8 mouse cellular contexts compared by ENCODE assay signal in the genomic region with DNA sequence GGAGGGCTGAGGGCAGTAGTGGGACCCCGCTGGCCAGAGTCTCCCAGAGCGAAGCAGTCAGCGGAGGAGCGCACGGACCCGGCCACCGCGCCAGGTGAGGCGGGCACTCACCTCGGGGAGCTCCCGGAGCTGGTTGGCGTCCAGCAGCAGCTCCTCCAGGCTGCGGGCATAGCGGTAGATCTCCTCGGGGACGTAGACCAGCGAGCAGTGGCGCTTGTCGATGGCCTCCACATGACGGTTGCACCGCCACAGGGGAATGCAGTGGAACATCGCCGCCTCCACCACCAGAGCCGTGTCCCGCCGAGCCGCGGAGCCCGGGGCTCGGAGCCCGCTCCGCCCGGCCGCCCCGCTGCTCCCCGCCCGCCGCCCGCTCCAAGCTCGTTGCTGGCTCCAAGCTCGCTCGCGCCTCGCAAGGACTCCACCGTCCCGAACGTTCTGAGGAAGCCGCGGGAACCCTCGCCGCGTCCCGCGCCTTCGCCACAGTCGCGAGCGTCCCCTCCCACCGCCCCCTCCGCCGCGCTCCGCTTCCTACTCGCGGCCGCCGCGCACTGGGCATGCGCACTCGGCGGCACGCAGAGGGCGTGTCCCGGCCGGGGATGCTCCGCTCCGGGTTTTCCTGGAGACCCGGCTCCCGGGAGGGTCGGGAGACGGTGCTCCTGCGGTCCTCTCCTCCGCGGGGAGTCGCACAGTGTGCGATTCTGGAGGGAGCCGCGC. TPM values are rescaled to one million over a fixed set of nuclear protein-coding genes. Genes with fewer than 3 reads are reported as not detected.
DNase-seq lines count a peak whose midpoint lies in the region; ATAC-seq and TF ChIP-seq lines count a peak whose summit lies in the region.

A gene (minus strand): TSS at position 517 of the 714 bp plus-strand sequence.

- no peak for TF ChIP-seq CTCF in E14TG2a.4 (conservative IDR thresholded peaks at IDR 0.05; ENCODE audit: low read length)
- TF ChIP-seq CTCF in liver, postnatal 0 days (IDR thresholded peaks at IDR 0.05; ENCODE audit: low read depth), result no peak

- TF ChIP-seq EP300 in liver, postnatal 0 days (IDR thresholded peaks at IDR 0.05; ENCODE audit: low read depth), result no peak

- DNase-seq in c-Kit-positive CD71-positive TER-119-positive erythroid progenitor cells, embryonic 14.5 days (ENCODE audit: low spot score), result peak; percentile 71
- peak; percentile 92 to 93 for DNase-seq in heart, postnatal 10 days
- DNase-seq in large intestine, adult 2 months (ENCODE audit: low read depth, low spot score), result no peak
- peak; percentile 86 for DNase-seq in liver, postnatal 0 days
- DNase-seq in thymus, adult 18-20 months, result peak; percentile 82 to 83

- ATAC-seq in forebrain, embryonic 13.5 days, result peak; percentile 94
- peak; percentile 86 for ATAC-seq in liver, postnatal 0 days
- ATAC-seq in neutrophil, adult 5-6 weeks (ENCODE audit: extremely low read depth, insufficient number of reproducible peaks, low FRiP score, poor library complexity, severe bottlenecking), result peak; percentile 24

- intact Hi-C loops in heart, postnatal 10 days (cut with DNase I), result loop anchor here (2.0 to 5.0 kb wide), 3 partner anchors 77 to 210 kb away; a partner anchor contains a TSS

- H3K9me3 ChIP-seq in E14TG2a.4 (ENCODE audit: low read length), result no peaks in the 10 kb centered on the region
- H3K9me3 ChIP-seq in forebrain, embryonic 13.5 days (replicated peaks), result no peaks in the 10 kb centered on the region
- H3K9me3 ChIP-seq in liver, postnatal 0 days (ENCODE audit: low read length), result no peaks in the 10 kb centered on the region

- WGBS in forebrain, embryonic 13.5 days, result under 1% methylated on average over 79 of the region's 88 CpGs
- WGBS in large intestine, adult 2 months, result under 1% methylated on average over 88 of the region's 88 CpGs
- WGBS in liver, postnatal 0 days (ENCODE audit: insufficient replicate concordance), result under 1% methylated on average over 85 of the region's 88 CpGs

- peak within 1 kb of the TSS; percentile 96 for H3K4me2 ChIP-seq in forebrain, embryonic 13.5 days
- peak within 1 kb of the TSS; percentile 84 for H3K4me2 ChIP-seq in liver, postnatal 0 days (ENCODE audit: low read depth, low read length)

- peaks cover 34% of the 10 kb centered on the region for H3K27me3 ChIP-seq in E14TG2a.4 (ENCODE audit: insufficient read depth, low read length)
- H3K27me3 ChIP-seq in forebrain, embryonic 13.5 days, result no peaks in the 10 kb centered on the region
- H3K27me3 ChIP-seq in liver, postnatal 0 days (ENCODE audit: insufficient read depth, low read length), result peaks cover 11% of the 10 kb centered on the region; the same call in 1 of the 2 replicates

- peaks cover 28% of the 10 kb centered on the region for H3K4me1 ChIP-seq in E14TG2a.4 (replicated peaks; ENCODE audit: low read depth, low read length)
- H3K4me1 ChIP-seq in forebrain, embryonic 13.5 days, result peaks cover 35% of the 10 kb centered on the region
- peaks cover 12% of the 10 kb centered on the region for H3K4me1 ChIP-seq in liver, postnatal 0 days (ENCODE audit: insufficient read depth)

- no peaks in the 10 kb centered on the region for H3K36me3 ChIP-seq in E14TG2a.4 (ENCODE audit: insufficient read depth, low read length)
- H3K36me3 ChIP-seq in forebrain, embryonic 13.5 days (ENCODE audit: poor library complexity, severe bottlenecking), result no peaks in the 10 kb centered on the region
- no peaks in the 10 kb centered on the region for H3K36me3 ChIP-seq in liver, postnatal 0 days (replicated peaks; ENCODE audit: insufficient read depth, low read length)

- peak within 1 kb of the TSS; percentile 89 for H3K4me3 ChIP-seq in E14TG2a.4 (replicated peaks; ENCODE audit: low read length)
- H3K4me3 ChIP-seq in forebrain, embryonic 13.5 days, result peak within 1 kb of the TSS; percentile 87
- peak within 1 kb of the TSS; percentile 60 for H3K4me3 ChIP-seq in liver, postnatal 0 days (ENCODE audit: low read depth, low read length)

- peak within 1 kb of the TSS; percentile 81 for H3K27ac ChIP-seq in forebrain, embryonic 13.5 days
- no peak within 1 kb of the TSS for H3K27ac ChIP-seq in liver, postnatal 0 days (ENCODE audit: low read depth)

- peak within 1 kb of the TSS; percentile 85 for H3K9ac ChIP-seq in forebrain, embryonic 13.5 days
- peak within 1 kb of the TSS; percentile 62 for H3K9ac ChIP-seq in liver, postnatal 0 days (replicated peaks)

RNA-seq across cellular contexts. Expression of the gene that starts here (rescaled TPM):
- 12.5 and 13.0 TPM in 2 replicates for polyA plus RNA-seq in forebrain, embryonic 13.5 days (2015; fragmentation: Nextera tagmentation; extraction: Ambion mirVana)
- total RNA-seq in heart, postnatal 10 days (2021), result 10 to 100 TPM; 26.2 to 32.5 TPM
- 65.9 and 67.6 TPM in 2 replicates for polyA plus RNA-seq in large intestine, adult 2 months (2012; rRNA removed)
- polyA plus RNA-seq in liver, postnatal 0 days (2015; fragmentation: Nextera tagmentation; extraction: Ambion mirVana), result 1.2 and 1.5 TPM in 2 replicates
- total RNA-seq in neutrophil, adult 5-6 weeks (2017), result 9.3 and 11.8 TPM in 2 replicates

Comparison
In these comparisons a context has a peak if more than half of its experiments do, and no peak if none do; other contexts are left out.
1. ATAC-seq: peak in every context shown above with its lines; median percentile 94 in forebrain, embryonic 13.5 days; 86 in liver, postnatal 0 days; 24 in neutrophil, adult 5-6 weeks.